Mouse (Mus musculus): ENCODE measurements around the gene Arhgef11. TPM values are rescaled to one million over a fixed set of nuclear protein-coding genes. Genes with fewer than 3 reads are reported as not detected.

Arhgef11 gene
- total and polyA plus RNA-seq, 3 experiments = 2.0 to 4.9 TPM; not detected in 1

GRCm38 (mm10) chr3:87763683-87764289 lies 146.4 kb downstream of the Arhgef11 start:
- no peaks in the 10 kb centered on the region for H3K36me3 ChIP-seq (ENCODE audit: control insufficient read depth in 1 of 2, insufficient read depth in 2 of 2, low read length in 2 of 2)
- H3K27me3 ChIP-seq (ENCODE audit: control insufficient read depth in 1 of 2, insufficient read depth in 2 of 2, low read length in 2 of 2) = no peaks in the 10 kb centered on the region
- peak overlapping the region; percentile 29 to 35; a peak in 2 of 4 replicates for H3K4me3 ChIP-seq (ENCODE audit: control insufficient read depth in 1 of 2, insufficient read depth in 1 of 2, low read depth in 2 of 2, low read length in 2 of 2)
- peaks cover 2 to 4% of the 10 kb centered on the region in 2 experiments; a peak in 2 of 4 replicates for H3K4me1 ChIP-seq (ENCODE audit: control insufficient read depth in 1 of 2, insufficient read depth in 2 of 2, low read length in 2 of 2)
- H3K27ac ChIP-seq (ENCODE audit: control insufficient read depth, low read depth, low read length) = no peak overlapping the region
- peak; percentile 19 for DNase-seq (ENCODE audit: low read depth, low spot score)
- no peaks in the 10 kb centered on the region for H3K9me3 ChIP-seq (replicated peaks; ENCODE audit: insufficient read depth, low read length)
- H3K79me2 ChIP-seq (ENCODE audit: control insufficient read depth, insufficient read depth, low read length, poor library complexity) = no peaks in the 10 kb centered on the region
- H3K9ac ChIP-seq (ENCODE audit: control insufficient read depth, low read depth, low read length, poor library complexity, severe bottlenecking) = peak overlapping the region; percentile 25; the same call in 1 of the 2 replicates
- TF ChIP-seq MXI1 (IDR thresholded peaks at IDR 0.05; ENCODE audit: low read depth, low read length) = no peak
- TF ChIP-seq GATA1 (IDR thresholded peaks at IDR 0.05; ENCODE audit: low read depth, low read length) = no peak
- no peak for TF ChIP-seq RCOR1 (IDR thresholded peaks at IDR 0.05; ENCODE audit: low read depth, low read length)
- no peak for TF ChIP-seq TAL1 (IDR thresholded peaks at IDR 0.05; ENCODE audit: low read length)
- TF ChIP-seq ZNF384 (IDR thresholded peaks at IDR 0.05; ENCODE audit: low read depth, low read length) = no peak
- no peak for TF ChIP-seq NRF1 (IDR thresholded peaks at IDR 0.05; ENCODE audit: insufficient read depth, low read depth, low read length, poor library complexity, severe bottlenecking)
- no peak for TF ChIP-seq CHD1 (IDR thresholded peaks at IDR 0.05; ENCODE audit: low read depth, low read length)
- TF ChIP-seq BHLHE40 (IDR thresholded peaks at IDR 0.05; ENCODE audit: borderline replicate concordance, low read depth, low read length) = no peak
- TF ChIP-seq MAZ (IDR thresholded peaks at IDR 0.05; ENCODE audit: low read depth, low read length) = no peak
- no peak for TF ChIP-seq E2F4 (IDR thresholded peaks at IDR 0.05; ENCODE audit: borderline replicate concordance, low read depth, low read length)
- TF ChIP-seq MAFK (IDR thresholded peaks at IDR 0.05; ENCODE audit: borderline replicate concordance, low read depth, low read length) = no peak
- no peak for TF ChIP-seq MYB (IDR thresholded peaks at IDR 0.05; ENCODE audit: low read depth, low read length)

GRCm38 (mm10) chr3:87764506-87764905 lies 147.1 kb downstream of the Arhgef11 start:
- H3K36me3 ChIP-seq (ENCODE audit: control insufficient read depth in 1 of 2, insufficient read depth in 2 of 2, low read length in 2 of 2) = no peaks in the 10 kb centered on the region
- DNase-seq (ENCODE audit: low read depth, low spot score) = no peak
- H3K4me1 ChIP-seq (ENCODE audit: control insufficient read depth in 1 of 2, insufficient read depth in 2 of 2, low read length in 2 of 2) = peaks cover 0 to 5% of the 10 kb centered on the region in 2 experiments; a peak in 1 of 4 replicates
- no peaks in the 10 kb centered on the region for H3K9me3 ChIP-seq (replicated peaks; ENCODE audit: insufficient read depth, low read length)
- no peak overlapping the region for H3K4me3 ChIP-seq (ENCODE audit: control insufficient read depth in 1 of 2, insufficient read depth in 1 of 2, low read depth in 2 of 2, low read length in 2 of 2)
- H3K27ac ChIP-seq (ENCODE audit: control insufficient read depth, low read depth, low read length) = no peak overlapping the region
- no peak overlapping the region for H3K9ac ChIP-seq (ENCODE audit: control insufficient read depth, low read depth, low read length, poor library complexity, severe bottlenecking)
- H3K79me2 ChIP-seq (ENCODE audit: control insufficient read depth, insufficient read depth, low read length, poor library complexity) = no peaks in the 10 kb centered on the region
- H3K27me3 ChIP-seq (ENCODE audit: control insufficient read depth in 1 of 2, insufficient read depth in 2 of 2, low read length in 2 of 2) = no peaks in the 10 kb centered on the region
- no peak for TF ChIP-seq ETS1 (IDR thresholded peaks at IDR 0.05; ENCODE audit: low read depth, low read length)
- TF ChIP-seq EP300 (IDR thresholded peaks at IDR 0.05; ENCODE audit: low read depth in 1 of 2, low read length in 2 of 2) = no peak
- no peak for TF ChIP-seq BHLHE40 (IDR thresholded peaks at IDR 0.05; ENCODE audit: borderline replicate concordance, low read depth, low read length)
- no peak for TF ChIP-seq SIN3A (IDR thresholded peaks at IDR 0.05; ENCODE audit: low read length)
- TF ChIP-seq HCFC1 (IDR thresholded peaks at IDR 0.05; ENCODE audit: low read depth, low read length) = no peak
- TF ChIP-seq POLR2AphosphoS5 (IDR thresholded peaks at IDR 0.05; ENCODE audit: borderline replicate concordance, low read depth, low read length) = no peak
- no peak for TF ChIP-seq MAFK (IDR thresholded peaks at IDR 0.05; ENCODE audit: borderline replicate concordance, low read depth, low read length)
- no peak for TF ChIP-seq MAX (IDR thresholded peaks at IDR 0.05; ENCODE audit: low read length)
- no peak for TF ChIP-seq MEF2A (IDR thresholded peaks at IDR 0.05; ENCODE audit: extremely low read depth, insufficient replicate concordance, low read depth, low read length, poor library complexity, severe bottlenecking)
- no peak for TF ChIP-seq JUND (IDR thresholded peaks at IDR 0.05; ENCODE audit: low read depth, low read length)
- no peak for TF ChIP-seq ZNF384 (IDR thresholded peaks at IDR 0.05; ENCODE audit: low read depth, low read length)
- TF ChIP-seq USF1 (IDR thresholded peaks at IDR 0.05; ENCODE audit: low read depth, low read length) = no peak
- TF ChIP-seq POLR2AphosphoS2 (IDR thresholded peaks at IDR 0.05; ENCODE audit: low read length) = no peak
- TF ChIP-seq TAL1 (IDR thresholded peaks at IDR 0.05; ENCODE audit: low read length) = no peak
- TF ChIP-seq RAD21 (IDR thresholded peaks at IDR 0.05; ENCODE audit: low read depth, low read length) = no peak
